Comparison of ENCODE assay signal across 8 mouse cellular contexts in the genomic region with DNA sequence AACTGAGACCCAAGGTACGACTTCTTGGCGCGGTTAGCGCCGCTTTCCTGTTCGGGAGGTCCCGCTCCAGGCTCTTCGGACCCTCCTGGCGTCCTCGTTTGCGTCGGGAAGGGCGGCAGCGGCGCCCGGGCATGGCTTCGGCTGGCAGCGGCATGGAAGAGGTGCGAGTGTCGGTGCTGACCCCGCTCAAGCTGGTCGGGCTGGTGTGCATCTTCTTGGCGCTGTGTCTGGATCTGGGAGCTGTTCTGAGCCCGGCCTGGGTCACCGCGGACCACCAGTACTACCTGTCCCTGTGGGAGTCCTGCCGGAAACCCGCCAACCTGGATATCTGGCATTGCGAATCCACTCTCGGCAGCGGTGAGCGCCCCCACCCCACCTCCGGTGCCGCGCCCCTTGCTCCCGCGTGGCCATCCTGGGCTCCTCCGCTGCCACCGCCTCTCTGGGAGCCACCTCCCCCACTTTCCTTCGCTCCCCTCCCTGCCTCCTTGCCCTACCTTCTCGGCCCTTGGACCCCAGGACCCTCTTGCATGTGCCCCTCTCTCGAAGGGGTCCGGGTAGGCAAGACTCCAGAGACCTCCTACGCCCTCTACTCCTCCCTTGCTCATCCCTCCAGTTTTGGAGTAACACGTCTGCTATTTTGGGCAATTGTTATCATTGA. TPM values are rescaled to one million over a fixed set of nuclear protein-coding genes. Genes with fewer than 3 reads are reported as not detected.
DNase-seq lines count a peak whose midpoint lies in the region; ATAC-seq and TF ChIP-seq lines count a peak whose summit lies in the region.

No protein-coding gene starts in this region.

- no peaks in the 10 kb centered on the region for H3K4me1 ChIP-seq in intestine, embryonic 14.5 days (replicated peaks; ENCODE audit: control insufficient read depth, insufficient read depth, low read length)
- H3K4me1 ChIP-seq in testis, adult 2 months (ENCODE audit: control insufficient read depth, insufficient read depth, low read length) = peaks cover 4% of the 10 kb centered on the region

- peak; percentile 73 for ATAC-seq in intestine, embryonic 14.5 days (replicated peaks; ENCODE audit: low FRiP score, low TSS enrichment, low read depth)

- peak overlapping the region; percentile 70 for H3K27ac ChIP-seq in intestine, embryonic 14.5 days (ENCODE audit: low read depth)
- peak overlapping the region; percentile 5; the same call in 1 of the 2 replicates for H3K27ac ChIP-seq in testis, adult 2 months (ENCODE audit: control insufficient read depth, insufficient read depth, low read depth, low read length)

- H3K4me2 ChIP-seq in intestine, embryonic 14.5 days (ENCODE audit: low read length) = peak overlapping the region; percentile 47

- TF ChIP-seq CTCF in testis, adult 2 months (IDR thresholded peaks at IDR 0.05; ENCODE audit: control insufficient read depth, insufficient read depth, insufficient replicate concordance, low read depth, low read length) = no peak

- H3K36me3 ChIP-seq in intestine, embryonic 14.5 days (ENCODE audit: control insufficient read depth, insufficient read depth, low read length) = no peaks in the 10 kb centered on the region
- no peaks in the 10 kb centered on the region for H3K36me3 ChIP-seq in testis, adult 2 months (ENCODE audit: control insufficient read depth, insufficient read depth, low read length)

- H3K9ac ChIP-seq in intestine, embryonic 14.5 days (ENCODE audit: low read length) = peak overlapping the region; percentile 59

- WGBS in intestine, embryonic 14.5 days = 10% methylated on average over 33 of the region's 45 CpGs

- H3K4me3 ChIP-seq in intestine, embryonic 14.5 days (ENCODE audit: low read depth, low read length) = peak overlapping the region; percentile 52
- H3K4me3 ChIP-seq in testis, adult 2 months (ENCODE audit: control insufficient read depth, low read depth, low read length) = peak overlapping the region; percentile 85

- H3K27me3 ChIP-seq in intestine, embryonic 14.5 days (replicated peaks; ENCODE audit: control insufficient read depth, insufficient read depth, low read length) = no peaks in the 10 kb centered on the region
- no peaks in the 10 kb centered on the region for H3K27me3 ChIP-seq in testis, adult 2 months (ENCODE audit: control insufficient read depth, insufficient read depth, low read length)

- no peaks in the 10 kb centered on the region for H3K9me3 ChIP-seq in intestine, embryonic 14.5 days (ENCODE audit: control insufficient read depth, low read length)

- peak; percentile 13 for DNase-seq in ovary, postnatal 10 days (ENCODE audit: low spot score)
- DNase-seq in ovary, adult 18-20 months (ENCODE audit: low spot score) = no peak
- DNase-seq in cerebellum, postnatal 14 days = peak; percentile 45 to 54
- DNase-seq in gastrocnemius, adult 18-20 months (ENCODE audit: low spot score) = peak; percentile 1
- peak; percentile 79 for DNase-seq in intestine, embryonic 14.5 days (ENCODE audit: low spot score)
- peak; percentile 5 for DNase-seq in lung, postnatal 14 days
- DNase-seq in spleen, postnatal 10 days (ENCODE audit: low spot score in 2 of 2) = no peak

- no peak for TF ChIP-seq POLR2A in testis, adult 2 months (IDR thresholded peaks at IDR 0.05; ENCODE audit: control insufficient read depth, low read depth, low read length)

RNA-seq across cellular contexts. Expression of gene Tmem47, which starts 0.4 kb away (rescaled TPM):
- 1 to 10 TPM; 6.6 to 7.6 TPM for total RNA-seq in gastrocnemius, adult 18-20 months (2021)
- polyA plus RNA-seq in intestine, embryonic 14.5 days (2014; fragmentation: Nextera tagmentation; extraction: Ambion mirVana) = 23.2 and 27.1 TPM in 2 replicates
- 1.5 and 2.4 TPM in 2 replicates for polyA plus RNA-seq in testis, adult 2 months (2012; rRNA removed)

Comparison
In these comparisons a context has a peak if more than half of its experiments do, and no peak if none do; other contexts are left out.
1. DNase-seq: peak in ovary, postnatal 10 days (single experiment), cerebellum, postnatal 14 days (2 of 2), gastrocnemius, adult 18-20 months (single experiment), intestine, embryonic 14.5 days (single experiment) and lung, postnatal 14 days (single experiment); none in ovary, adult 18-20 months (single experiment) and spleen, postnatal 10 days (0 of 2).